Mouse (Mus musculus) stomach, postnatal 0 days (tissue): Measurements from ENCODE around the gene Tomm22. TPM values are rescaled to one million over a fixed set of nuclear protein-coding genes. Genes with fewer than 3 reads are reported as not detected.
A peak's percentile ranks its signal among the peaks of the same experiment; 100 is the strongest.

Experiments
- ATAC-seq: fragments of 200-750 bp; cut with Nextera tagmentation; 2 replicates; pipeline ENCODE4 v1.8.0; 2017; ENCODE audit not compliant: low FRiP score, low TSS enrichment
- DNase-seq: peaks from one replicate; pipeline ENCODE4 v3.0.0-alpha.2; 2016; ENCODE audit warnings: low spot score
- H3K27ac ChIP-seq: fragments of 300-500 bp; sonication (generic); replicated peaks from 2 replicates; pipeline ENCODE4 v1.5.1; 2014; ENCODE audit warnings: mild to moderate bottlenecking, control low read depth
- H3K27me3 ChIP-seq: fragments of 300-500 bp; sonication (generic); 2 replicates; pipeline ENCODE4 v1.6.1; 2014; ENCODE audit warnings: low read length; ENCODE audit not compliant: control insufficient read depth, insufficient read depth
- H3K36me3 ChIP-seq: fragments of 300-500 bp; sonication (generic); 2 replicates; pipeline ENCODE4 v1.6.1; 2014; ENCODE audit warnings: low read length, mixed read lengths; ENCODE audit not compliant: control insufficient read depth, insufficient read depth
- H3K4me1 ChIP-seq: fragments of 300-500 bp; sonication (generic); replicated peaks from 2 replicates; pipeline ENCODE4 v1.6.1; 2014; ENCODE audit warnings: antibody characterized with exemption; ENCODE audit not compliant: control insufficient read depth, insufficient read depth
- H3K4me2 ChIP-seq: fragments of 300-500 bp; sonication (generic); replicated peaks from 2 replicates; pipeline ENCODE4 v1.6.1; 2014; ENCODE audit warnings: low read depth, mild to moderate bottlenecking, control low read depth, moderate library complexity
- H3K4me3 ChIP-seq: fragments of 300-500 bp; sonication (generic); 2 replicates; pipeline ENCODE4 v1.5.1; 2014; ENCODE audit warnings: low read depth, low read length, control low read depth
- H3K9ac ChIP-seq: fragments of 300-500 bp; sonication (generic); 2 replicates; pipeline ENCODE4 v1.6.1; 2014; ENCODE audit warnings: mild to moderate bottlenecking, low read length, control low read depth, mixed read lengths
- H3K9me3 ChIP-seq: fragments of 300-500 bp; sonication (generic); 2 replicates; pipeline ENCODE4 v1.6.1; 2016; ENCODE audit warnings: low read length; ENCODE audit not compliant: control insufficient read depth
- CTCF ChIP-seq: IDR thresholded peaks from 2 replicates; pipeline ENCODE4 v1.5.1; 2016; ENCODE audit warnings: antibody characterized with exemption, low read depth, mild to moderate bottlenecking, moderate library complexity
- EP300 ChIP-seq: optimal IDR thresholded peaks from 2 replicates; pipeline ENCODE3; 2016; ENCODE audit warnings: antibody characterized with exemption
- WGBS: fragments of 180-500 bp; shearing (Covaris S2); extraction: QIAGEN DNeasy Blood & Tissue Kit; methylation state at CpG from one replicate; pipeline ENCODE4 v1.1.7; 2014; 5-methylcytosine and 5-hydroxymethylcytosine counted together
- polyA plus RNA-seq: library from polyadenylated mRNA; unstranded; fragments of >200 nt; fragmentation: Nextera tagmentation; extraction: Ambion mirVana; gene quantifications from 2 replicates; pipeline ENCODE4 v1.2.1, GENCODE M21; 2015

Tomm22 gene
- polyA plus RNA-seq, 1 experiment from 2014 or later: 186 TPM

DNA sequence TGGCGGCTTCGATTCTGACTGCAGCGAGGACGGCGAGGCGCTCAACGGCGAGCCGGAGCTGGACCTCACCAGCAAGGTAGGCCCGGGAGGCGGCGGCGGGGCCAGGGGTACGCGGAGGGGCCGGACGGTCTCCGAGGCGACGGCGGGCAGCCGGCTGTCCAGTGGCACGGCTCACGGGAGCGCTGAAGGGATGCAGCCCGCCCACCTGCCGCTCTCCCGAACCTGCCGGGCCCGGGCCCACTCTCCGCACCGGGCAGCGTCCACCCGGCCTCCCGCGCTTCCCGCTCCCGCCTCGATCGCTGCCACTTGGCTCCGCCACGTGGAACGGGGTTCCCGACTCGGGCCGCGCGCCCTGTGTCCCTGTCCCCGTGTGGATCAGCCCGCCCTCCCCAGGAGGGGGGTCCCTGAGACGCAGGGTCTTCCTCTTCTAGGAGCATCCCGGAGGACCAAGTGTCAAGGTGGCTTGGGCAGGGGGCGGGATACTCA, 20.4 kb downstream of the Tomm22 start:
- H3K4me1 ChIP-seq: peaks cover 4% of the 10 kb centered on the region; the same call in 1 of the 2 replicates
- H3K36me3 ChIP-seq: no peaks in the 10 kb centered on the region
- no peaks in the 10 kb centered on the region for H3K9me3 ChIP-seq
- TF ChIP-seq CTCF: no peak
- no peak for TF ChIP-seq EP300
- DNase-seq (no peak), ATAC-seq (no peak; the same call in 1 of the 2 replicates)
- H3K4me2 ChIP-seq: peak overlapping the region; percentile 97
- peak overlapping the region; percentile 89 for H3K9ac ChIP-seq
- no peaks in the 10 kb centered on the region for H3K27me3 ChIP-seq
- H3K27ac ChIP-seq: peak overlapping the region; percentile 82
- under 1% methylated on average over 40 of the region's 53 CpGs for WGBS
- H3K4me3 ChIP-seq: peak overlapping the region; percentile 97

DNA sequence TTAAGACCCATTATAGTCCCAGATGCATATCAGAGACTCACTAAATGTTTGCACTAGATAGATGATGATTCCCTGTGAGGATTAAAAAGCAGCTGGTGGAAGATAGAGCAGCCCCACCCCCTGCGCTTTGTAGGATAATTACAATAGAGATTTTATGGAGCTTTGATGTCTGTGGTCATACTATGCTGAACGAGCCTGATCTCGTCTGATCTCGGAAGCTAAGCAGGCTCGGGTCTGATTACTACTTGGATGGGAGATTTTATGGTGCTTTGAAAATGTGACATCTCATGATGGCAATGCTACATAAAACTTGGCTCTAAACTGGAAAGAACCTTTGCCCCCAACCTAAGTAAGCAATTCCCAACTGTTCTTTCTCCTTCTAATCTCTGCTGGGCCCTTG, 21.7 kb downstream of the Tomm22 start:
- Histone ChIP-seq H3K4me3 (no peak overlapping the region), H3K9ac (no peak overlapping the region), H3K4me2 (no peak overlapping the region), H3K27me3 (no peaks in the 10 kb centered on the region), H3K36me3 (no peaks in the 10 kb centered on the region), H3K9me3 (no peaks in the 10 kb centered on the region), H3K27ac (no peak overlapping the region), H3K4me1 (no peaks in the 10 kb centered on the region)
- no peak for ATAC-seq
- WGBS: 77% methylated on average over 5 of the region's 5 CpGs
- no peak for DNase-seq
- TF ChIP-seq CTCF (no peak), EP300 (no peak)

DNA sequence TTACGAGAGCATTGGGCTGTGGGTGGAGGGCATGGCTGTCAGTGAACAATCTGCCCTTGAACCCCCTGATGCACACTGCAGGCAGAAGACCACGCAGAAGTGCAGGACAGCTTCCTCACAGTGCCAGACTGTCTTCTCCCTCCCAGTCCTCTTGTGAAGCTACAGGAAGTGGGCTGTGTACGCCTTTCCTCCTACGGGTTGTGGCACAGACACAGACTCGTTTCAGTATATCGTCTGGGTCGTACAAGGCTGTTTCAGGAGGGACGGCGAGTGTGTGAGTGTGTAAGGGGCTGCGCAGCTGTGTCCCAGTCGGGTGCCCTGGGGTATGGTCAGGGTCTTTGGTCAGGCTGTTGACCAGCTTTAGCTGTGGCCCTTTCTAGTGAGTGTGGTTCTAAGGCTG, 23.1 kb downstream of the Tomm22 start:
- ATAC-seq: no peak
- H3K9ac ChIP-seq: no peak overlapping the region

DNA sequence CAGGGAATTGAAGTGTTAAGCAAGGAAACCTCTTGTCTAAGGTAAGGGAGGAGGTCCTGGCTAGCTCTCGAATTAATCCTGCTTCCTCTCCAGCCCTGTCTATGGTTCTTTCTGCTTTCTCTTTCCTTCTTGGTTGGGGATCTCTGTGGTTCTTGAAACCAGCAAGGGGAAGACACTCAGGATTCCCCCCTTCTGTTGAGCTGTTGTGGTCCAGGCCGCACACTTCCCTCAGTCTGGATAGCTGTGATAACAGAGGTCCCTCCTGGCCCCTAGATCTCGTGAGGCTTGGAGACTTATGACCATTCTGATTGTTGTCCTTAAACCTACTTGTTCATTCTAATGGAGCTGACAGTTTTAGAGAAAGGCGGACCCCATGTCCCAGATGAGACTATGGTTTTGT, 23.9 kb downstream of the Tomm22 start:
- H3K9me3 ChIP-seq: no peaks in the 10 kb centered on the region
- H3K4me2 ChIP-seq: no peak overlapping the region
- H3K36me3 ChIP-seq: no peaks in the 10 kb centered on the region
- H3K27ac ChIP-seq: no peak overlapping the region
- TF ChIP-seq CTCF (no peak), EP300 (no peak)
- H3K9ac ChIP-seq: no peak overlapping the region
- WGBS: 91% methylated on average over 4 of the region's 4 CpGs
- no peaks in the 10 kb centered on the region for H3K4me1 ChIP-seq
- DNase-seq (no peak), ATAC-seq (no peak)
- no peak overlapping the region for H3K4me3 ChIP-seq
- no peaks in the 10 kb centered on the region for H3K27me3 ChIP-seq

More for the DNA sequence above, 23.1 kb downstream of the Tomm22 start:
- no peaks in the 10 kb centered on the region for H3K36me3 ChIP-seq
- H3K27ac ChIP-seq: no peak overlapping the region
- no peak for DNase-seq
- no peak for TF ChIP-seq CTCF
- no peak for TF ChIP-seq EP300
- H3K4me1 ChIP-seq: no peaks in the 10 kb centered on the region
- no peak overlapping the region for H3K4me3 ChIP-seq
- no peaks in the 10 kb centered on the region for H3K9me3 ChIP-seq
- H3K27me3 ChIP-seq: no peaks in the 10 kb centered on the region
- 78% methylated on average over 11 of the region's 11 CpGs for WGBS
- H3K4me2 ChIP-seq: no peak overlapping the region

DNA sequence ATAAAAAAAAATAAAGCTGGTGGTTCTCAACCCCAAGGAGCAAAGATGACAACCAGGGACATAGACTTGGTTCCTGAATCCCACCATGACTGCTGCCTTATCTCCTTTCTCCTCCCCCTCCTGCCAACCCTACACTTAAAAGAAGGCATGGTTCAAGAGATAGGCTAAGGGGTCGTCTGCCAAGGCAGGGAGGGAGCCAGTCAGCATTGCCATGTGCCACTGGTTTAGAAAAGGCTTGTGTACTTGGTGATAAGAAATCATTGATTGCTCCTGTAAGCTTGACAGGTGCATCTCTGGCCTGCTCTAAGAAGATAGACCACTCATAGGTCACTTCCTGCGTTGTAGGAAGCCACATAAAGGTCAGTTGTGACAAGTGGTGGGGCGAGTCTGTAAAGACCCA, 24.9 kb downstream of the Tomm22 start:
- H3K27me3 ChIP-seq: no peaks in the 10 kb centered on the region
- no peak overlapping the region for H3K4me2 ChIP-seq
- no peaks in the 10 kb centered on the region for H3K36me3 ChIP-seq
- no peaks in the 10 kb centered on the region for H3K4me1 ChIP-seq
- H3K27ac ChIP-seq: no peak overlapping the region
- ATAC-seq (no peak), DNase-seq (no peak)
- TF ChIP-seq CTCF (no peak), EP300 (no peak)
- H3K9ac ChIP-seq: no peak overlapping the region
- H3K4me3 ChIP-seq: no peak overlapping the region
- WGBS: 33% methylated on average over 3 of the region's 3 CpGs
- no peaks in the 10 kb centered on the region for H3K9me3 ChIP-seq

DNA sequence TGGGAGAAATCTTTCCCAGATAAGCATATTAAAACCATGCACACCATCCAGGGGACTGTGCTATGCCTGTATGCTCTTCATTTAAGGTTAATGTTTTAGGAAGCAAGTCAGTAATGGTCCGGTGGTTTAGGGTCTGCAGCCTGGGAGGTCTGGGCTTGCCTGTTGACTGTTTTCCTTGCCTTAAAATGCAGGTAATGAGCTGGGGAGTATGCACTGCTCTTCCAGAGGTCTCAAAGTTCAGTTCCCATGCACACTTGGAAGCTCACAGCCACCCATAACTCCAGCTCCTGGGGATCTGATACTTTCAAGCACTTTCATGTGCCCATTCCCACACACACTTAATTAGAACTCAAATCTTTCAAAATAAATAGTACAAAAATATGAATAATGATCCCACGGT, 25.8 kb downstream of the Tomm22 start:
- no peaks in the 10 kb centered on the region for H3K9me3 ChIP-seq
- H3K27ac ChIP-seq: no peak overlapping the region
- WGBS: 90% methylated on average over 2 of the region's 2 CpGs
- no peak overlapping the region for H3K4me3 ChIP-seq
- H3K4me2 ChIP-seq: no peak overlapping the region
- no peaks in the 10 kb centered on the region for H3K4me1 ChIP-seq
- no peaks in the 10 kb centered on the region for H3K36me3 ChIP-seq
- TF ChIP-seq CTCF: no peak
- TF ChIP-seq EP300: no peak
- H3K27me3 ChIP-seq: no peaks in the 10 kb centered on the region
- DNase-seq (no peak), ATAC-seq (no peak)
- H3K9ac ChIP-seq: no peak overlapping the region
